ENCODE assay signal across 8 mouse cellular contexts in genomic region chr7:81572610-81573268, GRCm38 (mm10). TPM values are rescaled to one million over a fixed set of nuclear protein-coding genes. Genes with fewer than 3 reads are reported as not detected.
DNase-seq lines count a peak whose midpoint lies in the region; ATAC-seq and TF ChIP-seq lines count a peak whose summit lies in the region.

No protein-coding gene starts in this region.

- no peaks in the 10 kb centered on the region for H3K9me3 ChIP-seq in lung, postnatal 0 days (ENCODE audit: low read length)
- H3K9me3 ChIP-seq in embryonic facial prominence, embryonic 14.5 days (ENCODE audit: control insufficient read depth, low read length), result no peaks in the 10 kb centered on the region
- H3K9me3 ChIP-seq in limb, embryonic 10.5 days (replicated peaks), result no peaks in the 10 kb centered on the region
- no peaks in the 10 kb centered on the region for H3K9me3 ChIP-seq in stomach, embryonic 16.5 days (replicated peaks; ENCODE audit: control insufficient read depth, low read length)

- TF ChIP-seq CTCF in lung, postnatal 0 days (IDR thresholded peaks at IDR 0.05), result no peak

- H3K27me3 ChIP-seq in lung, postnatal 0 days (replicated peaks; ENCODE audit: insufficient read depth, low read length), result no peaks in the 10 kb centered on the region
- H3K27me3 ChIP-seq in embryonic facial prominence, embryonic 14.5 days (replicated peaks; ENCODE audit: control insufficient read depth, insufficient read depth, low read length), result no peaks in the 10 kb centered on the region
- peaks cover 10% of the 10 kb centered on the region for H3K27me3 ChIP-seq in limb, embryonic 10.5 days (ENCODE audit: low read depth, poor library complexity, severe bottlenecking)
- H3K27me3 ChIP-seq in stomach, embryonic 16.5 days (ENCODE audit: control insufficient read depth, insufficient read depth, low read length), result no peaks in the 10 kb centered on the region

- DNase-seq in lung, postnatal 0 days (ENCODE audit: low spot score), result peak; percentile 55
- DNase-seq in lung, adult 18-20 months, result no peak
- no peak for DNase-seq in embryonic facial prominence, embryonic 14.5 days (ENCODE audit: low spot score)
- DNase-seq in limb, embryonic 10.5 days (ENCODE audit: low spot score), result no peak
- DNase-seq in frontal cortex, postnatal 36 days (ENCODE audit: low spot score in 2 of 2), result no peak
- DNase-seq in urinary bladder, postnatal 25 days (ENCODE audit: low spot score), result no peak
- DNase-seq in right cerebral cortex, adult 2 months (ENCODE audit: low spot score in 2 of 2), result no peak

- H3K9ac ChIP-seq in lung, postnatal 0 days (replicated peaks; ENCODE audit: low read depth), result 0 out of 2 replicates have a peak overlapping the region, but pooled peaks have one; percentile 9
- H3K9ac ChIP-seq in embryonic facial prominence, embryonic 14.5 days (ENCODE audit: low read depth, low read length), result no peak overlapping the region
- peak overlapping the region; percentile 29; the same call in 1 of the 2 replicates for H3K9ac ChIP-seq in stomach, embryonic 16.5 days (ENCODE audit: low read length)

- H3K4me2 ChIP-seq in lung, postnatal 0 days (replicated peaks; ENCODE audit: low read depth, low read length), result peak overlapping the region; percentile 67
- H3K4me2 ChIP-seq in embryonic facial prominence, embryonic 14.5 days (ENCODE audit: low read depth, low read length), result peak overlapping the region; percentile 78
- peak overlapping the region; percentile 71 for H3K4me2 ChIP-seq in stomach, embryonic 16.5 days (ENCODE audit: low read depth, low read length)

- no peak for TF ChIP-seq EP300 in lung, postnatal 0 days (IDR thresholded peaks at IDR 0.05)

- H3K36me3 ChIP-seq in lung, postnatal 0 days (ENCODE audit: insufficient read depth, low read length), result peaks cover 6% of the 10 kb centered on the region; the same call in 1 of the 2 replicates
- 0 out of 2 replicates have a peak, but pooled peaks cover 9% of the 10 kb centered on the region for H3K36me3 ChIP-seq in embryonic facial prominence, embryonic 14.5 days (ENCODE audit: control insufficient read depth, insufficient read depth, low read length)
- no peaks in the 10 kb centered on the region; the same call in 1 of the 2 replicates for H3K36me3 ChIP-seq in limb, embryonic 10.5 days
- H3K36me3 ChIP-seq in stomach, embryonic 16.5 days (ENCODE audit: control insufficient read depth, insufficient read depth, low read length), result no peaks in the 10 kb centered on the region; the same call in 1 of the 2 replicates

- WGBS in lung, postnatal 0 days, result 43% methylated on average over 6 of the region's 6 CpGs
- 69% methylated on average over 6 of the region's 6 CpGs for WGBS in embryonic facial prominence, embryonic 14.5 days
- WGBS in limb, embryonic 10.5 days, result 83% methylated on average over 6 of the region's 6 CpGs
- WGBS in stomach, embryonic 16.5 days, result 55% methylated on average over 6 of the region's 6 CpGs

- ATAC-seq in lung, postnatal 0 days, result no peak
- ATAC-seq in embryonic facial prominence, embryonic 14.5 days (ENCODE audit: low read depth), result no peak
- ATAC-seq in stomach, embryonic 16.5 days (ENCODE audit: insufficient read depth, low FRiP score), result no peak

- H3K4me1 ChIP-seq in lung, postnatal 0 days (ENCODE audit: insufficient read depth, low read depth, low read length), result peaks cover 4% of the 10 kb centered on the region; the same call in 1 of the 2 replicates
- H3K4me1 ChIP-seq in embryonic facial prominence, embryonic 14.5 days (ENCODE audit: control insufficient read depth, insufficient read depth, low read length), result peaks cover 4% of the 10 kb centered on the region; the same call in 1 of the 2 replicates
- peaks cover 13% of the 10 kb centered on the region; the same call in 1 of the 2 replicates for H3K4me1 ChIP-seq in limb, embryonic 10.5 days
- H3K4me1 ChIP-seq in stomach, embryonic 16.5 days (ENCODE audit: control insufficient read depth, insufficient read depth, low read length), result peaks cover 9% of the 10 kb centered on the region

- H3K27ac ChIP-seq in lung, postnatal 0 days (ENCODE audit: low read length), result peak overlapping the region; percentile 91; the same call in 1 of the 2 replicates
- H3K27ac ChIP-seq in embryonic facial prominence, embryonic 14.5 days (replicated peaks; ENCODE audit: low read depth, low read length), result no peak overlapping the region
- no peak overlapping the region for H3K27ac ChIP-seq in limb, embryonic 10.5 days
- H3K27ac ChIP-seq in stomach, embryonic 16.5 days (ENCODE audit: low read length), result no peak overlapping the region

- H3K4me3 ChIP-seq in lung, postnatal 0 days (ENCODE audit: low read depth, low read length), result peak overlapping the region; percentile 91
- peak overlapping the region; percentile 81; the same call in 1 of the 2 replicates for H3K4me3 ChIP-seq in embryonic facial prominence, embryonic 14.5 days (ENCODE audit: low read depth, low read length)
- peak overlapping the region; percentile 88; the same call in 1 of the 2 replicates for H3K4me3 ChIP-seq in limb, embryonic 10.5 days
- H3K4me3 ChIP-seq in stomach, embryonic 16.5 days (replicated peaks; ENCODE audit: low read length), result peak overlapping the region; percentile 94

RNA-seq across cellular contexts. Expression of gene Whamm, which starts 1.7 kb away (rescaled TPM):
- polyA plus RNA-seq in lung, postnatal 0 days (2015; fragmentation: Nextera tagmentation; extraction: Ambion mirVana), result 7.2 and 8.1 TPM in 2 replicates
- 6.9 and 7.3 TPM in 2 replicates for polyA plus RNA-seq in embryonic facial prominence, embryonic 14.5 days (2014; fragmentation: Nextera tagmentation; extraction: Ambion mirVana)
- polyA plus RNA-seq in limb, embryonic 10.5 days (2016; fragmentation: Nextera tagmentation; extraction: Ambion mirVana), result 2.6 and 2.7 TPM in 2 replicates
- polyA plus RNA-seq in stomach, embryonic 16.5 days (2015; fragmentation: Nextera tagmentation; extraction: Ambion mirVana), result 1.1 and 1.4 TPM in 2 replicates

RNA-seq across cellular contexts. Expression of gene Fsd2, which starts 6.0 kb away (rescaled TPM):
- 1.0 and 1.4 TPM in 2 replicates for polyA plus RNA-seq in lung, postnatal 0 days (2015; fragmentation: Nextera tagmentation; extraction: Ambion mirVana)
- 3.7 and 5.0 TPM in 2 replicates for polyA plus RNA-seq in embryonic facial prominence, embryonic 14.5 days (2014; fragmentation: Nextera tagmentation; extraction: Ambion mirVana)
- polyA plus RNA-seq in limb, embryonic 10.5 days (2016; fragmentation: Nextera tagmentation; extraction: Ambion mirVana), result 0.08 and 0.15 TPM in 2 replicates
- 0.09 and 2.4 TPM in 2 replicates for polyA plus RNA-seq in stomach, embryonic 16.5 days (2015; fragmentation: Nextera tagmentation; extraction: Ambion mirVana)
